Mouse (Mus musculus) right cerebral cortex, postnatal 36 days (tissue): Measurements from ENCODE around the gene Fbxo17.
A peak's percentile ranks its signal among the peaks of the same experiment; 100 is the strongest.
"Not testable (repeated sequence)": the region's sequence is repeated elsewhere in the genome, so short reads cannot be mapped to it uniquely, and the experiment has no call there.

Experiments used
- DNase-seq, 2 experiments: peaks; one replicate each; pipeline ENCODE4 v3.0.0; 2022; ENCODE audit warnings: low spot score in 2 of 2, mixed read lengths in 1 of 2

Fbxo17 gene

GRCm38 (mm10) chr7:28716590-28717281 lies at the start of gene Fbxo17:
Gene Fbxo17, plus strand, starts transcription at chr7:28716804.
- no peak for DNase-seq

GRCm38 (mm10) chr7:28671172-28671571 lies 45.4 kb upstream of the Fbxo17 start:
- no peak for DNase-seq

GRCm38 (mm10) chr7:28672276-28672675 lies 44.3 kb upstream of the Fbxo17 start:
- DNase-seq: no peak

GRCm38 (mm10) chr7:28672786-28673185 lies 43.8 kb upstream of the Fbxo17 start:
- DNase-seq: not testable (repeated sequence)

- DNase-seq: no peak
Observed at GRCm38 (mm10) chr7:28674994-28675393, 41.6 kb upstream of the Fbxo17 start.

- DNase-seq: no peak
Observed at GRCm38 (mm10) chr7:28675746-28676145, 40.9 kb upstream of the Fbxo17 start.

- DNase-seq: no peak
Observed at GRCm38 (mm10) chr7:28676811-28677541, 39.6 kb upstream of the Fbxo17 start.

- no peak for DNase-seq
Observed at GRCm38 (mm10) chr7:28677624-28678023, 39.0 kb upstream of the Fbxo17 start.

- no peak for DNase-seq
Observed at GRCm38 (mm10) chr7:28691075-28691474, 25.5 kb upstream of the Fbxo17 start.

GRCm38 (mm10) chr7:28692545-28693320 lies 23.9 kb upstream of the Fbxo17 start, which contains the start of gene Fbxo27:
Gene Fbxo27, plus strand, starts transcription at chr7:28692849.
- DNase-seq: peak; percentile 14 to 19

GRCm38 (mm10) chr7:28693321-28693966 lies 23.2 kb upstream of the Fbxo17 start:
- peak; percentile 76 to 87 for DNase-seq

GRCm38 (mm10) chr7:28694423-28694822 lies 22.2 kb upstream of the Fbxo17 start:
- DNase-seq: no peak

GRCm38 (mm10) chr7:28694966-28695511 lies 21.6 kb upstream of the Fbxo17 start:
- DNase-seq: no peak

- DNase-seq: no peak
Observed at GRCm38 (mm10) chr7:28697277-28697676, 19.3 kb upstream of the Fbxo17 start.

- no peak for DNase-seq
Observed at GRCm38 (mm10) chr7:28700269-28700668, 16.3 kb upstream of the Fbxo17 start.

GRCm38 (mm10) chr7:28701306-28701705 lies 15.3 kb upstream of the Fbxo17 start:
- DNase-seq: not testable (repeated sequence)

GRCm38 (mm10) chr7:28702601-28703143 lies 13.9 kb upstream of the Fbxo17 start:
- DNase-seq: no peak

GRCm38 (mm10) chr7:28709454-28709853 lies 7.2 kb upstream of the Fbxo17 start:
- no peak for DNase-seq

- no peak for DNase-seq
Observed at GRCm38 (mm10) chr7:28710962-28711361, 5.6 kb upstream of the Fbxo17 start.

- DNase-seq: peak; percentile 49 to 56
Observed at GRCm38 (mm10) chr7:28714667-28715066, 1.9 kb upstream of the Fbxo17 start.

GRCm38 (mm10) chr7:28715598-28715997 lies 1.0 kb upstream of the Fbxo17 start:
- DNase-seq: no peak
